Mouse (Mus musculus) lung, postnatal 0 days (tissue): Measurements from ENCODE around the gene Larp1b. TPM values are rescaled to one million over a fixed set of nuclear protein-coding genes. Genes with fewer than 3 reads are reported as not detected.

Experiments
- ATAC-seq: fragments of 200-750 bp; cut with Nextera tagmentation; 2 replicates; pipeline ENCODE4 v1.8.0; 2017; ENCODE audit warnings: moderate library complexity
- DNase-seq: peaks from one replicate; pipeline ENCODE4 v3.0.0-alpha.2; 2016; ENCODE audit warnings: low spot score
- H3K27ac ChIP-seq: fragments of 300-500 bp; sonication (generic); 2 replicates; pipeline ENCODE4 v1.5.1; 2014; ENCODE audit warnings: antibody characterized with exemption, mild to moderate bottlenecking, low read length, mixed read lengths
- H3K27me3 ChIP-seq: fragments of 300-500 bp; sonication (generic); replicated peaks from 2 replicates; pipeline ENCODE4 v1.6.1; 2014; ENCODE audit warnings: low read length, mixed read lengths; ENCODE audit not compliant: insufficient read depth
- H3K36me3 ChIP-seq: fragments of 300-500 bp; sonication (generic); 2 replicates; pipeline ENCODE4 v1.6.1; 2014; ENCODE audit warnings: low read length, mixed read lengths; ENCODE audit not compliant: insufficient read depth
- H3K4me1 ChIP-seq: fragments of 300-500 bp; sonication (generic); 2 replicates; pipeline ENCODE4 v1.6.1; 2014; ENCODE audit warnings: antibody characterized with exemption, low read depth, low read length, mixed read lengths; ENCODE audit not compliant: insufficient read depth
- H3K4me2 ChIP-seq: fragments of 300-500 bp; sonication (generic); replicated peaks from 2 replicates; pipeline ENCODE4 v1.6.1; 2014; ENCODE audit warnings: low read depth, mild to moderate bottlenecking, low read length, moderate library complexity, mixed read lengths
- H3K4me3 ChIP-seq: fragments of 300-500 bp; sonication (generic); 2 replicates; pipeline ENCODE4 v1.5.1; 2014; ENCODE audit warnings: low read depth, low read length
- H3K9ac ChIP-seq: fragments of 300-500 bp; sonication (generic); replicated peaks from 2 replicates; pipeline ENCODE4 v1.6.1; 2014; ENCODE audit warnings: low read depth, mild to moderate bottlenecking
- H3K9me3 ChIP-seq: fragments of 300-500 bp; sonication (generic); 2 replicates; pipeline ENCODE4 v1.6.1; 2016; ENCODE audit warnings: low read length, mixed read lengths
- CTCF ChIP-seq: IDR thresholded peaks from 2 replicates; pipeline ENCODE4 v1.5.1; 2016; ENCODE audit warnings: antibody characterized with exemption, mild to moderate bottlenecking
- EP300 ChIP-seq: IDR thresholded peaks from 2 replicates; pipeline ENCODE4 v1.6.1; 2016; ENCODE audit warnings: antibody characterized with exemption, mild to moderate bottlenecking, control low read depth
- WGBS: fragments of 180-500 bp; shearing (Covaris S2); extraction: QIAGEN DNeasy Blood & Tissue Kit; methylation state at CpG from one replicate; pipeline ENCODE4 v1.1.7; 2014; 5-methylcytosine and 5-hydroxymethylcytosine counted together
- polyA plus RNA-seq: library from polyadenylated mRNA; unstranded; fragments of >200 nt; fragmentation: Nextera tagmentation; extraction: Ambion mirVana; gene quantifications from 2 replicates; pipeline ENCODE4 v1.2.1, GENCODE M21; 2015

The Larp1b gene
- polyA plus RNA-seq, 1 experiment from 2014 or later: 7.2 TPM

- Histone ChIP-seq H3K27ac (peak overlapping the region; percentile 81), H3K27me3 (no peaks in the 10 kb centered on the region), H3K4me2 (peak overlapping the region; percentile 97), H3K4me1 (peaks cover 9% of the 10 kb centered on the region), H3K4me3 (peak overlapping the region; percentile 88), H3K9me3 (no peaks in the 10 kb centered on the region), H3K9ac (peak overlapping the region; percentile 41), H3K36me3 (no peaks in the 10 kb centered on the region)
- ATAC-seq: no peak
- TF ChIP-seq CTCF (no peak), EP300 (no peak)
- 1% methylated on average over 6 of the region's 6 CpGs for WGBS
- peak; percentile 19 for DNase-seq
These were observed 134.1 kb downstream of the Larp1b start for GRCm38 (mm10) chr3:41083790-41084112.

- H3K4me2 ChIP-seq: no peak overlapping the region
- no peaks in the 10 kb centered on the region for H3K36me3 ChIP-seq
- H3K4me3 ChIP-seq: no peak overlapping the region
- WGBS: 89% methylated on average over 5 of the region's 5 CpGs
- ATAC-seq (no peak), DNase-seq (no peak)
- H3K4me1 ChIP-seq: peaks cover 9% of the 10 kb centered on the region
- TF ChIP-seq EP300 (no peak), CTCF (no peak)
- no peaks in the 10 kb centered on the region for H3K27me3 ChIP-seq
- H3K9ac ChIP-seq: no peak overlapping the region
- H3K27ac ChIP-seq: no peak overlapping the region
- no peaks in the 10 kb centered on the region for H3K9me3 ChIP-seq
These were observed 134.8 kb downstream of the Larp1b start for GRCm38 (mm10) chr3:41084421-41084820.

- no peaks in the 10 kb centered on the region for H3K36me3 ChIP-seq
- H3K4me1 ChIP-seq: no peaks in the 10 kb centered on the region
- no peak for ATAC-seq
- H3K9me3 ChIP-seq: no peaks in the 10 kb centered on the region
- H3K9ac ChIP-seq: no peak overlapping the region
- H3K4me3 ChIP-seq: no peak overlapping the region
- H3K27ac ChIP-seq: no peak overlapping the region
- no peaks in the 10 kb centered on the region for H3K27me3 ChIP-seq
- no peak for TF ChIP-seq CTCF
- no peak for TF ChIP-seq EP300
- DNase-seq: no peak
- H3K4me2 ChIP-seq: no peak overlapping the region
These were observed 137.4 kb downstream of the Larp1b start for GRCm38 (mm10) chr3:41087071-41087470.

Other genes starting within 250 kb of the Larp1b start
- gene Slc25a31, start 241.0 kb upstream of the Larp1b start, polyA plus RNA-seq: 0.08 and 0.12 TPM in 2 replicates
- 22.5 and 26.6 TPM in 2 replicates for gene Hspa4l, start 205.3 kb upstream of the Larp1b start, polyA plus RNA-seq
- gene Plk4, start 149.8 kb upstream of the Larp1b start, polyA plus RNA-seq: 8.9 and 9.2 TPM in 2 replicates
- gene Mfsd8, start 102.9 kb upstream of the Larp1b start, polyA plus RNA-seq: 7.1 and 8.9 TPM in 2 replicates
- 4.7 and 5.9 TPM in 2 replicates for gene Abhd18, start 102.9 kb upstream of the Larp1b start, polyA plus RNA-seq
- gene 1700034I23Rik, start 47.3 kb upstream of the Larp1b start, polyA plus RNA-seq: 0.08 TPM in 1 of 2 replicates, not detected in the other
- gene Pgrmc2, start 133.2 kb downstream of the Larp1b start, polyA plus RNA-seq: 22.1 and 24.4 TPM in 2 replicates